Mouse (Mus musculus) R1 (cell line): ENCODE measurements around the gene Ano10.

ENCODE experiments used
- DNase-seq: peaks from one replicate; pipeline ENCODE4 v3.0.0-alpha.2; 2018; ENCODE audit warnings: low read depth, low spot score

Ano10 gene

GRCm38 (mm10) chr9:122157079-122157441 lies 137.2 kb downstream of the Ano10 start:
- no peak for DNase-seq

- DNase-seq, result peak; percentile 27
Observed at GRCm38 (mm10) chr9:122156389-122157078, 137.7 kb downstream of the Ano10 start.

- DNase-seq, result no peak
Observed at GRCm38 (mm10) chr9:122155193-122155592, 139.0 kb downstream of the Ano10 start.

GRCm38 (mm10) chr9:122153436-122153835 lies 140.8 kb downstream of the Ano10 start:
- DNase-seq, result no peak

- DNase-seq, result no peak
Observed at GRCm38 (mm10) chr9:122152501-122152900, 141.7 kb downstream of the Ano10 start.

GRCm38 (mm10) chr9:122152063-122152462 lies 142.2 kb downstream of the Ano10 start:
- DNase-seq, result no peak

- DNase-seq, result no peak
Observed at GRCm38 (mm10) chr9:122149997-122150826, 144.0 kb downstream of the Ano10 start.

- DNase-seq, result no peak
Observed at GRCm38 (mm10) chr9:122148356-122148755, 145.9 kb downstream of the Ano10 start.

- DNase-seq, result peak; percentile 60
Observed at GRCm38 (mm10) chr9:122146124-122146870, 147.9 kb downstream of the Ano10 start.

GRCm38 (mm10) chr9:122145677-122146076 lies 148.5 kb downstream of the Ano10 start:
- DNase-seq, result no peak

- DNase-seq, result peak; percentile 34
Observed at GRCm38 (mm10) chr9:122144776-122145175, 149.4 kb downstream of the Ano10 start.

- DNase-seq, result no peak
Observed at GRCm38 (mm10) chr9:122143219-122143618, 151.0 kb downstream of the Ano10 start.

- DNase-seq, result no peak
Observed at GRCm38 (mm10) chr9:122139236-122139635, 155.0 kb downstream of the Ano10 start.

GRCm38 (mm10) chr9:122138371-122139029 lies 155.7 kb downstream of the Ano10 start:
- no peak for DNase-seq

- no peak for DNase-seq
Observed at GRCm38 (mm10) chr9:122137960-122138359, 156.3 kb downstream of the Ano10 start.

- DNase-seq, result no peak
Observed at GRCm38 (mm10) chr9:122135885-122136170, 158.4 kb downstream of the Ano10 start.

- no peak for DNase-seq
Observed at GRCm38 (mm10) chr9:122135095-122135884, 158.9 kb downstream of the Ano10 start.

- DNase-seq, result no peak
Observed at GRCm38 (mm10) chr9:122132145-122132544, 162.1 kb downstream of the Ano10 start.

- no peak for DNase-seq
Observed at GRCm38 (mm10) chr9:122130666-122131065, 163.6 kb downstream of the Ano10 start.

GRCm38 (mm10) chr9:122128686-122129085 lies 165.5 kb downstream of the Ano10 start:
- DNase-seq, result no peak

- DNase-seq, result no peak
Observed at GRCm38 (mm10) chr9:122127271-122127785, 166.9 kb downstream of the Ano10 start.
